Mouse (Mus musculus) ZHBTc4 (cell line): Measurements from ENCODE around the gene Fam98b.

Experiments used
- DNase-seq: peaks from one replicate; pipeline ENCODE4 v3.0.0-alpha.2; 2011; ENCODE audit warnings: low read depth, low spot score

The Fam98b gene

DNA sequence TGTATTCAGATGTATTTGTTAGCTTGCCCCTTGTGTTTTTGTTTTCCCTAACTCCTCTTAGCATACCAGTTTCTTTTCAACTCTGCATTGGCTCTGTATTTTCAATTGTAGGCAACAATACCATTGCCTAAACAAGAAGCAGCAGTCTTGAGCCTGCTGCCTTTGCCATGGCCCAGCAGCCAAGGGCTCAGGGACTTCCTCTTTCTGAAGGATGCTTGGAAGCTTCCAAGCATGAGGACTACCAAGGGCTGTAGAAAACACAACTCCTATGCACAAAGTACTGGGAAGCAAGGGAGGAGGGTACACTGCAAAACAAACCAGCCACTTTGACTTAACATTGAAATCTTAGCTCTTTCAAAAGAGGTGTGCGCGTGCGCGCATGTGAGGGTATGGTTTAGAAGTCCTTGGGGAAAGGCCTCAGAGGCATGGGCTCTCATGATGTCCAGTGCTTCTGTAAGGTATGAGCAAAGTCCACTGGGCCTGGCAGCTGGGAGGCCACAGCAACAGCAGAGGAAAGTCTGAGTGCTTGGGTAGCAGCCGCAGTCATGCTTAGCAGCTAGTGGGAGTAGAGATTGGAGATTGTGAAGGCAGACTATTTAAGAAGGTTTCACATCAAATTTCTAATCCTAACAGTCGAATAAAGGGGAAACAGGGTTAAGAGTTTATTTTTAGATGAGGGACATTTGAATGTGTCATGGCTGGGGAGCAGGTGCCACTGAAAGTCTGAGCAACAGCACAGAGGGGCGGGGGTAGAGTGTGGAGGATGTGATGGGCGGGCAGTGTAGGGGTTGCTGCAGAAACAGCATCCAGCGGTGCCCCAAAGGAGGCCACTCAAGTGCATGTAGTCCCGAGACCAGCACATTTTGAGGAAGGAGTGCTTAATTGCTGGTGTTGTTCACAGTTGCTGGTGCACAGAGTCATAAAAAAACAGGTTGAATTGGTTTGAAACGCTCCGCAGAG is 54.1 kb downstream of the Fam98b start:
- no peak for DNase-seq

DNA sequence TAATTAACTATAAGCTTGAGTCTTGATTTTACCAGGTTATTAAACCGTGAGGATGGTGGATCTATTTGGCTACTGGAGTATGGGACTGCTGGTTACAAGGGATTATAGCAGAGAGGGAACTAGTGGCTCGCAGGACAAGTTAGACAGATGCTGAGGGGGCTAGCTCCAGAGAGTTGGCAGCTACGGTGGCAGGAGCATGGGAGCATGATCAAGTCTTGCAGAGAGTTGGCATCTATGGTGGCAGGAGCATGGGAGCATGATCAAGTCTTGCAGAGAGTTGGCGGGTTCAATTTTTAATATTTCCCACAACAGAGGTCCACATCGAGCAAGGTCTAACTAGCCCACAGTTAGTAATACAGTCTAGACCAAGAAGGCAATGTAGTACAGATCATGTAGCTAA is 55.4 kb downstream of the Fam98b start:
- no peak for DNase-seq

DNA sequence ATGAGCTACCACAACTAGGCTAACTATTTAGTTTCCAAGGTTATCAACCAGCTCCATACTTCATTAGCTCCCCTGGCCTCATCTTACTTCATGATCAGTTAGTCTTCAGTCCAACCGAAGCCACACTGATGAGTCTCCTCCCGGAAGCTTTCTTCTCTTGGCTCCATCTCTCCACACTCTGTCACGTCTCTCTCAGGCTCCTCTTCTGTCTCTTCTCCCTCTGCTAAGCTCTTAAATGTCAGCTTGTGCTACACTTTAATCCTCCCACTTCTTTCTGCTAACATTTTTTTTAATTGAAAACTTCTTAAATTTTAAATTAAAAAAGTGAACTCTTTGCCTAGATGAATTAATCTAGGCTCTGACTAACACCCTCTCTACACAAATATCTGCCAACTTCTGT is 58.4 kb downstream of the Fam98b start:
- DNase-seq = no peak

DNA sequence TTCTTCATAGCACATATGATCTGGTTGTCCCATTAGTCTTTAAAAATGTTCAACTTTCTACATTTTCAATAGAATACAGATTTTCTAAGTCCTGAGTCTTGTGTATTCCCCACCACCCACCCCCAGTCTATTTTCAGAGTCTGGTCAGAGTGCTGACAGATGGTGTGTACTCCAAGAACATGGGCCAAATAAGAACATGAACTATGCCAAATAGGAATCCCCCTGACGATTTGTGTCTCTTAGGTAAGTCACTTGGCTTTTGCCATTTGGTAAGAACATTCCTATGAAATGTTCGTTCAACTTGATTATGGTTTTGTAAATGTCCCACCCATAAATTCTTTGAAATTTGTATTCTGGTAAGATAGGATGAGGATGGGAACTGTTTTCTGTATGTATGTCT is 59.5 kb downstream of the Fam98b start:
- no peak for DNase-seq

DNA sequence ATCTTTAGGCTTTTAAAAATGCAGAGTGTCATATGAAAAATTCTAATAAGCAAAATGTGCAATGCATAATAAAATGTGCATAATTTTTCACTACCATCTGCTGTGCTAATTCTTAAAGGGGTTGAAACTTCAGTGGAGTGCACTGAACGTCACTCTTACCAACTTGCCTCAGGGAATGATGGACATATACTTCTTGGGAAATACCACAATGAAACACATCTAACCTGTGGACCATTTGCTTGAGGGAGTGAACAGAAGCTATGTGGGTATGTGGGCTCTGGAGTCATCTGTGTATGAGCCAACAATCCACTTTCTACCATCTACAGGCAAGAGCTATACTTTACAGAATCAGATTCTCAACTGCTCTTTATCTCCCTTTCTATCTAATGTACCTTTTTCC is 61.8 kb downstream of the Fam98b start:
- no peak for DNase-seq

DNA sequence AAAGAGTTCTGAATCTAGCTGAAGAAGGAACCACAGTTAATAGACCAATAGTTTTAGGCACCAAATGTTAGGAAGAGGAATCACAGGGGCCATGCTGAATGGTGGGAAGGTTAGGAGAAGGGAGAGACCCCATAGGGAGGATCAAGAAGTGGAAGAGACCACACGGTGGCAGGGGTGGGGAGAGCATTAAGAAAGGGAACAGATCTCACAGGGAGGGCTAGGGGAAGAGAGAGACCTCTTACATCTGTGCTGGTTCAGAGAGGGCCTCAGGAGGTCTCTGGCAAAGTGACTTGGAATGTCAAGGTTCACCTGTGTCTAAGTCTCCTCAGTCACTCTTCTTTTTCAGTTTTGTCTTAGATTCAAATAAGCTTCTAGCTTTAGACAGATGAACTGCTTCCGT is 62.5 kb downstream of the Fam98b start:
- DNase-seq = no peak

DNA sequence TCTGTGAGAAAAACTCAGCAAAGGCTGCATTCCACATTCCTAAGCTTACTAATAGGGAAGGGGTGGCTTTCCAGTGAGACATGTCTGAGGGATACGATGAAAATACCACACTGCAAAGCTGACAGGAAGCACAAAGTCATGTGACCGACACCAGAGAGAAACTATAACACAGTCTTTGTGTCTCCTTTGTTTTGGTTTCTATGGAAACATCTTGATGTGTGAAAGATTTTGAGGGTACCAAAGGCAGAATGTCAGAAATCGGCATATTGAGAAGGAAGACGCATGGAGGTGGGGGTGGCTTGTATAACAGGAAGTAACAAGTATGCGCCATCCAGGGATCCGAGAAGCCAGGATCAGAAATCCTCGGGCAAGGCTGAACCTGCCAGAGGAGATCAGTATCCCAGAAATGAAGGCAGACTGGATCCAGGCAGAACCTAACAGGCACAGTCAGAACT is 62.9 kb downstream of the Fam98b start:
- DNase-seq = no peak

DNA sequence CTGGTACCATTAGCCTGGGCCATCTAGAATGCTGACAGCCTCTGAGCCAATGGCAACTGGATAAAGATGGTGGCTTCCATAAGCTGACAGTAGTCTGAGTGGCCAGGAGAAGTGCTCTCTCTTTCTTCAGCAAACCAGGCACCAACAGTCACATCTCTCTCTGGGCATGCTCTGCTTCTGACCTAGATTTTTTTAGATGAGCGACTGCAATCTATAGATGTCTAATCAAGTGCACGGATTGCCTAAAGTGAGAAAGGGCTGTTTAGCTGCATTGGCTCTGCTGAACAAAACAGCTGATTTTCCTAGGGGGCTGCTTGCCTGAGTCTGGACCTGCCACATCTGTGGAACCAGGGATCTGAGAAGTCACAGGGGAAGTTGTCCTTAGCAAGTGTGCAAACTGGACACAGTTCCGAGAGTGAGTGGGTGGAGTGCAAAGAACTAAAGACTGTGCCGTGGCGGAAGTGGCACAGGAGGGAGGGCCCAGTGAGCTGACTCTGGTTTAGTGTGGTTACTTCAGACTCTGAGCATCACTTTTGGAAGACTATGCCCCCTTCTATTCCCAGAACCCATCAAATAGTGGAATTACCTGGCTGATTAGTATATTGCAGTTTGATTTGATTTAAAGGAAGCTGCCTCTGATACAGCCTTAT is 64.2 kb downstream of the Fam98b start:
- DNase-seq = no peak

DNA sequence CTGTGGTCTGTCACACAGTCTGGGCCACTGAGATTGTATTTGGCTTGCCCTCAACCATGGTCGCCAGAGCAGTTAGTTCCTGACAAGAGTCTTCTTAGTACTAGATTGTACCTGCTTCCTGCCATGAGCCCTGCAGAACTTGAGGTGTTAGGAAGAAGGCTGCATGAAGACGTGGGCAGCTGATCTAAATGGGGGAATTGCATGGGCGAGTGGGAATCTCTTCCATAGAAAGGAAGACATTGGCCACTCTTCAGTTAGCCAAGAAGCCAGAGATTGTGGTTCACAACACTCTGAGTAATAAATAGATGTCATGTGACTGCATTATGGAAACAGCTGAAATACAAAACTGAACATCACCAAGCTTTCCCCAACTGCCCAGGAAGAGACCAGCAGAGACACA is 69.5 kb downstream of the Fam98b start:
- no peak for DNase-seq
